Mouse (Mus musculus): ENCODE measurements around the gene Olfr1079. TPM values are rescaled to one million over a fixed set of nuclear protein-coding genes. Genes with fewer than 3 reads are reported as not detected.
"Not testable (repeated sequence)": the region's sequence is repeated elsewhere in the genome, so short reads cannot be mapped to it uniquely, and the experiment has no call there.

The Olfr1079 gene
- polyA plus RNA-seq (2015; fragmentation: Nextera tagmentation; extraction: Ambion mirVana) = not detected in 2 replicates

DNA sequence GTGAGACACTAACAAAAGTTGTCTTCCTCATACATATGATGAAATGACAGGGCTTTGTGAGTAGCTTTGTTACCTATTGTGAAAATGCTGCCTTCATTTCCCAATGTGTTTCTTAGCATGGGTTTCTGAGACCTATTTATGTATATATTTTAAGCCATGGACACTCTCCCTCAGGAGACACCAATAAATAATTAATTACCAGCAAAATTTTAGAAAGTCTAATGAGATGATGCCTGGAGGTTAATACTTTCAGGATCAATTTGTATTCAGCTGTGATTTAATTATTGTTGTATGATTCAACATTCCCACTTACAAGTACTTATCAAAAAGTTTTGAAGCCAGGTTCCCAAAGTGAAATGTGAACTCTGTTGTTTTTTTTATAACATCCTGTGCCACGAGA lies at the start of gene Olfr1079:
Gene Olfr1079, minus strand, starts transcription at position 101 of the 400 bp plus-strand sequence.
- 57% methylated on average over 1 of the region's 1 CpGs for WGBS (ENCODE audit: insufficient replicate concordance)
- DNase-seq (no peak), ATAC-seq (no peak)
- Histone ChIP-seq H3K36me3 (replicated peaks; ENCODE audit: insufficient read depth, low read length) (no peaks in the 10 kb centered on the region), H3K27me3 (ENCODE audit: insufficient read depth, low read length) (no peaks in the 10 kb centered on the region), H3K4me3 (ENCODE audit: low read depth, low read length) (no peak within 1 kb of the TSS), H3K9ac (replicated peaks) (no peak within 1 kb of the TSS), H3K27ac (ENCODE audit: low read depth) (no peak within 1 kb of the TSS), H3K4me2 (ENCODE audit: low read depth, low read length) (no peak within 1 kb of the TSS), H3K9me3 (ENCODE audit: low read length) (no peaks in the 10 kb centered on the region), H3K4me1 (ENCODE audit: insufficient read depth) (no peaks in the 10 kb centered on the region)
- TF ChIP-seq EP300 (IDR thresholded peaks at IDR 0.05; ENCODE audit: low read depth) = no peak
- no peak for TF ChIP-seq CTCF (IDR thresholded peaks at IDR 0.05; ENCODE audit: low read depth)

DNA sequence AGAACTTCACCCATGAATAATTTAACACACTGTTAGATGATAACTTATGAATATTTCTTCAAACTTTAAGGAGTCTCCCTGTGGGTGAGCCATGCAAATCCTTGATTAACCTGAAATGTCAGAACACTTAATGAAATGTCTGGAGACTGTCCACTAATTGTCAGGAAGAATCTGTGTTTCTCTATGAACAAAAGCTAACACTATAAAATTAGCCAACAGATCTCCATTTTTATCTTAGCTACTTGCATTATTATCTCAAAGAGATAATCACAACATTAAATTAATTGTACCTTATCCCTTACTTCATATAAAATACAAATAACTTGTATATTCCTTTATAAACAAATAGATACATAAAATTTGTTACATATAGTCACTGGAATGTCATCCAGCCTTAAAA lies 15.9 kb upstream of the Olfr1079 start, which contains the start of gene Olfr1080:
Gene Olfr1080, minus strand, starts transcription at position 101 of the 400 bp plus-strand sequence.
- DNase-seq; ATAC-seq; H3K9ac ChIP-seq (replicated peaks); H3K4me1 ChIP-seq (ENCODE audit: insufficient read depth); H3K27ac ChIP-seq (ENCODE audit: low read depth); H3K9me3 ChIP-seq (ENCODE audit: low read length); H3K36me3 ChIP-seq (replicated peaks; ENCODE audit: insufficient read depth, low read length); H3K4me3 ChIP-seq (ENCODE audit: low read depth, low read length); H3K4me2 ChIP-seq (ENCODE audit: low read depth, low read length); H3K27me3 ChIP-seq (ENCODE audit: insufficient read depth, low read length): not testable (repeated sequence)

DNA sequence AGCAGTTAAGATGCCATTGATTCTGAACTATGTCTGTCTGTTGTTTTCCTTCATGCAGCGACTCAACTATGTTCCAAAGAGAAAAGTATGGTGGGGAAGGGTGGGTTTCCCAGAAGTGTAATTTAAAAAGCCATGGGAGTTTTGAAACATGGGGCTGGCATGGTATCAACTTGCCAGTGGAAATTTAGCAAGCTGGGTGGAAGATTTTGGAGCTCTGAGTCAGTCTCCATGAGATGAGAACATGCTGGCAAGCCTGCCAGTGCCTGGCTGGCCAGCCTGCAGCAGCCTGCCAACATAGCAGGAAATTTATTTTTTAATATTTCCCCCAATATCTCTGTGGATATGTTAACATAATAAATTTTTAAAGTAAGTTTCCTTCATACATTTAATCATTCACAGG lies 11.3 kb downstream of the Olfr1079 start:
- TF ChIP-seq EP300 (IDR thresholded peaks at IDR 0.05; ENCODE audit: low read depth) = no peak
- no peak for TF ChIP-seq CTCF (IDR thresholded peaks at IDR 0.05; ENCODE audit: low read depth)
- H3K27me3 ChIP-seq (ENCODE audit: insufficient read depth, low read length) = no peaks in the 10 kb centered on the region
- no peaks in the 10 kb centered on the region for H3K36me3 ChIP-seq (replicated peaks; ENCODE audit: insufficient read depth, low read length)
- WGBS (ENCODE audit: insufficient replicate concordance) = 42% methylated on average over 1 of the region's 1 CpGs
- H3K4me3 ChIP-seq (ENCODE audit: low read depth, low read length) = no peak overlapping the region
- no peak overlapping the region for H3K27ac ChIP-seq (ENCODE audit: low read depth)
- no peaks in the 10 kb centered on the region for H3K4me1 ChIP-seq (ENCODE audit: insufficient read depth)
- H3K9me3 ChIP-seq (ENCODE audit: low read length) = no peaks in the 10 kb centered on the region
- DNase-seq (no peak), ATAC-seq (no peak)
- no peak overlapping the region for H3K9ac ChIP-seq (replicated peaks)
- no peak overlapping the region for H3K4me2 ChIP-seq (ENCODE audit: low read depth, low read length)

DNA sequence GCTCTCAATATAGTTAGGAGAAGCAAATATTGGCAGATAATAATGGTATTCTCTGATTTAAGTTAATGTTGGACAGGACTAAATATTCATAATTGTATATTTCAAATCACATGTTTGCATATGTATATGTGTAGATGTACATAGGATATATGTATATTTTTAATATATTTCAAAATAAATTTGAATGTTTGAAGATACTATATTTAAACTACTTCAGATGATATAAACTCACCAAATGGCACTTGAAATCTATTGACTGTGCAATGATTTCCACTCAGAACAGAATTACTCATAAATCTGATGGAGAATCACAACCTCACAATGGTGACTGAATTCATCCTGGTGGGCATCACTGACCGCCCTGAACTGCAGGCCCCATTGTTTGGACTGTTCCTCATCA lies 34.1 kb downstream of the Olfr1079 start, which contains the start of gene Olfr1076:
Gene Olfr1076, plus strand, starts transcription at position 301 of the 400 bp plus-strand sequence.
- H3K36me3 ChIP-seq (replicated peaks; ENCODE audit: insufficient read depth, low read length) = no peaks in the 10 kb centered on the region
- DNase-seq (no peak), ATAC-seq (no peak)
- H3K9me3 ChIP-seq (ENCODE audit: low read length) = no peaks in the 10 kb centered on the region
- no peak within 1 kb of the TSS for H3K27ac ChIP-seq (ENCODE audit: low read depth)
- no peaks in the 10 kb centered on the region for H3K27me3 ChIP-seq (ENCODE audit: insufficient read depth, low read length)
- 73% methylated on average over 1 of the region's 1 CpGs for WGBS (ENCODE audit: insufficient replicate concordance)
- no peak within 1 kb of the TSS for H3K9ac ChIP-seq (replicated peaks)
- no peak for TF ChIP-seq EP300 (IDR thresholded peaks at IDR 0.05; ENCODE audit: low read depth)
- no peak for TF ChIP-seq CTCF (IDR thresholded peaks at IDR 0.05; ENCODE audit: low read depth)
- H3K4me3 ChIP-seq (ENCODE audit: low read depth, low read length) = no peak within 1 kb of the TSS
- no peaks in the 10 kb centered on the region for H3K4me1 ChIP-seq (ENCODE audit: insufficient read depth)
- H3K4me2 ChIP-seq (ENCODE audit: low read depth, low read length) = no peak within 1 kb of the TSS

DNA sequence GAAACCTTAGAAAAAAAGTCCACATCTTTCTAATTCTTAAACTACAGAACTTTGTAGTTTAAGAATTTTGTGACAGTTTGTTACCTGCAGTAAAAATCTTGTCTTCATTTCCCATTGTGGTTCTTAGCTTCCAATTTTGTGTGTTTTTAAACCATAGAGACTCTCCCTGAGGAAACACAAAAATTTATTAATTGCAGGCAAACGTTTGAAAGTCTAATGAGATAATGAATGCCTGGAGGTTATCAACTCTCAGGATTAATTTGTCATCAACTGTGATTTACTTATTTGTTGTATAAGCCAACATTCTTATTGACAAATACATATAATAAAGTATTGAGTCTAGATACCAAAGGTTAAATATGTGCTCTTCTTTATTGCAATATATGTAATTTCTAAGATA lies 55.0 kb downstream of the Olfr1079 start, which contains the start of gene Olfr228:
Gene Olfr228, minus strand, starts transcription at position 101 of the 400 bp plus-strand sequence.
- H3K4me3 ChIP-seq (ENCODE audit: low read depth, low read length) = no peak within 1 kb of the TSS
- H3K4me1 ChIP-seq (ENCODE audit: insufficient read depth) = no peaks in the 10 kb centered on the region
- DNase-seq = no peak
- TF ChIP-seq CTCF (IDR thresholded peaks at IDR 0.05; ENCODE audit: low read depth) (no peak), EP300 (IDR thresholded peaks at IDR 0.05; ENCODE audit: low read depth) (no peak)
- no peak within 1 kb of the TSS for H3K27ac ChIP-seq (ENCODE audit: low read depth)
- no peaks in the 10 kb centered on the region for H3K36me3 ChIP-seq (replicated peaks; ENCODE audit: insufficient read depth, low read length)
- WGBS (ENCODE audit: insufficient replicate concordance) = 41% methylated on average over 1 of the region's 1 CpGs
- ATAC-seq = no peak
- H3K9ac ChIP-seq (replicated peaks) = no peak within 1 kb of the TSS
- no peak within 1 kb of the TSS for H3K4me2 ChIP-seq (ENCODE audit: low read depth, low read length)
- H3K9me3 ChIP-seq (ENCODE audit: low read length) = no peaks in the 10 kb centered on the region
- H3K27me3 ChIP-seq (ENCODE audit: insufficient read depth, low read length) = no peaks in the 10 kb centered on the region

Other genes with a start within 250 kb of the Olfr1079 start
- gene Olfr1053, start 227.2 kb downstream of the Olfr1079 start, polyA plus RNA-seq (2015; fragmentation: Nextera tagmentation; extraction: Ambion mirVana) = not detected in 2 replicates
- gene Olfr1054, start 207.0 kb downstream of the Olfr1079 start, polyA plus RNA-seq (2015; fragmentation: Nextera tagmentation; extraction: Ambion mirVana) = not detected in 2 replicates
- gene Olfr1055, start 192.2 kb downstream of the Olfr1079 start, polyA plus RNA-seq (2015; fragmentation: Nextera tagmentation; extraction: Ambion mirVana) = not detected in 2 replicates
- gene Olfr1056, start 180.0 kb downstream of the Olfr1079 start, polyA plus RNA-seq (2015; fragmentation: Nextera tagmentation; extraction: Ambion mirVana) = not detected in 2 replicates
- gene Olfr1057, start 164.1 kb downstream of the Olfr1079 start, polyA plus RNA-seq (2015; fragmentation: Nextera tagmentation; extraction: Ambion mirVana) = not detected in 2 replicates
- not detected in 2 replicates for gene Olfr1058, start 153.9 kb downstream of the Olfr1079 start, polyA plus RNA-seq (2015; fragmentation: Nextera tagmentation; extraction: Ambion mirVana)
- not detected in 2 replicates for gene Olfr1061, start 128.4 kb downstream of the Olfr1079 start, polyA plus RNA-seq (2015; fragmentation: Nextera tagmentation; extraction: Ambion mirVana)
- gene Olfr1062, start 115.7 kb downstream of the Olfr1079 start, polyA plus RNA-seq (2015; fragmentation: Nextera tagmentation; extraction: Ambion mirVana) = not detected in 2 replicates
- not detected in 2 replicates for gene Olfr1065, start 91.9 kb downstream of the Olfr1079 start, polyA plus RNA-seq (2015; fragmentation: Nextera tagmentation; extraction: Ambion mirVana)
- gene Olfr1066, start 86.2 kb downstream of the Olfr1079 start, polyA plus RNA-seq (2015; fragmentation: Nextera tagmentation; extraction: Ambion mirVana) = not detected in 2 replicates
- gene Olfr228, start 55.1 kb downstream of the Olfr1079 start, polyA plus RNA-seq (2015; fragmentation: Nextera tagmentation; extraction: Ambion mirVana) = not detected in 2 replicates
- not detected in 2 replicates for gene Olfr1076, start 34.0 kb downstream of the Olfr1079 start, polyA plus RNA-seq (2015; fragmentation: Nextera tagmentation; extraction: Ambion mirVana)
- gene Olfr1080, start 15.8 kb upstream of the Olfr1079 start, polyA plus RNA-seq (2015; fragmentation: Nextera tagmentation; extraction: Ambion mirVana) = not detected in 2 replicates
- gene Olfr1082, start 56.5 kb upstream of the Olfr1079 start, polyA plus RNA-seq (2015; fragmentation: Nextera tagmentation; extraction: Ambion mirVana) = not detected in 2 replicates
- gene Olfr1084, start 97.2 kb upstream of the Olfr1079 start, polyA plus RNA-seq (2015; fragmentation: Nextera tagmentation; extraction: Ambion mirVana) = not detected in 2 replicates
- gene Olfr1085, start 119.5 kb upstream of the Olfr1079 start, polyA plus RNA-seq (2015; fragmentation: Nextera tagmentation; extraction: Ambion mirVana) = not detected in 2 replicates
- gene Olfr1086, start 137.6 kb upstream of the Olfr1079 start, polyA plus RNA-seq (2015; fragmentation: Nextera tagmentation; extraction: Ambion mirVana) = not detected in 2 replicates
- gene Olfr1087, start 155.9 kb upstream of the Olfr1079 start, polyA plus RNA-seq (2015; fragmentation: Nextera tagmentation; extraction: Ambion mirVana) = not detected in 2 replicates
- not detected in 2 replicates for gene Olfr1089, start 191.2 kb upstream of the Olfr1079 start, polyA plus RNA-seq (2015; fragmentation: Nextera tagmentation; extraction: Ambion mirVana)
- not detected in 2 replicates for gene Olfr1090, start 216.5 kb upstream of the Olfr1079 start, polyA plus RNA-seq (2015; fragmentation: Nextera tagmentation; extraction: Ambion mirVana)
- not detected in 2 replicates for gene Olfr1093, start 240.0 kb upstream of the Olfr1079 start, polyA plus RNA-seq (2015; fragmentation: Nextera tagmentation; extraction: Ambion mirVana)

All from liver, postnatal 0 days (tissue).